Mouse (Mus musculus): ENCODE measurements around the gene Cfap61. TPM values are rescaled to one million over a fixed set of nuclear protein-coding genes. Genes with fewer than 3 reads are reported as not detected.

The Cfap61 gene
- total and polyA plus RNA-seq, 3 experiments = 0.13 TPM; not detected in 2

- Histone ChIP-seq H3K27me3 (ENCODE audit: control insufficient read depth in 1 of 2, insufficient read depth in 2 of 2, low read length in 2 of 2) (no peaks in the 10 kb centered on the region), H3K27ac (ENCODE audit: control insufficient read depth, low read depth, low read length) (no peak overlapping the region), H3K9me3 (replicated peaks; ENCODE audit: insufficient read depth, low read length) (no peaks in the 10 kb centered on the region), H3K79me2 (ENCODE audit: control insufficient read depth, insufficient read depth, low read length, poor library complexity) (no peaks in the 10 kb centered on the region), H3K36me3 (ENCODE audit: control insufficient read depth in 1 of 2, insufficient read depth in 2 of 2, low read length in 2 of 2) (no peaks in the 10 kb centered on the region), H3K4me1 (ENCODE audit: control insufficient read depth in 1 of 2, insufficient read depth in 2 of 2, low read length in 2 of 2) (no peaks in the 10 kb centered on the region), H3K9ac (ENCODE audit: control insufficient read depth, low read depth, low read length, poor library complexity, severe bottlenecking) (no peak overlapping the region), H3K4me3 (ENCODE audit: control insufficient read depth in 1 of 2, insufficient read depth in 1 of 2, low read depth in 2 of 2, low read length in 2 of 2) (no peak overlapping the region)
- DNase-seq (ENCODE audit: low read depth, low spot score) = no peak
- TF ChIP-seq USF1 (IDR thresholded peaks at IDR 0.05; ENCODE audit: low read depth, low read length) (no peak), HCFC1 (IDR thresholded peaks at IDR 0.05; ENCODE audit: low read depth, low read length) (no peak), TCF12 (IDR thresholded peaks at IDR 0.05; ENCODE audit: low read depth, low read length) (no peak), CTCF (IDR thresholded peaks at IDR 0.05 in 2 of 3, conservative IDR thresholded peaks at IDR 0.05 in 1 of 3; ENCODE audit: control insufficient read depth in 1 of 3, insufficient read depth in 1 of 3, low read depth in 2 of 3, low read length in 3 of 3, poor library complexity in 1 of 3, severe bottlenecking in 1 of 3) (no peak)
Observed at GRCm38 (mm10) chr2:146080282-146080681, 145.7 kb downstream of the Cfap61 start.

DNA sequence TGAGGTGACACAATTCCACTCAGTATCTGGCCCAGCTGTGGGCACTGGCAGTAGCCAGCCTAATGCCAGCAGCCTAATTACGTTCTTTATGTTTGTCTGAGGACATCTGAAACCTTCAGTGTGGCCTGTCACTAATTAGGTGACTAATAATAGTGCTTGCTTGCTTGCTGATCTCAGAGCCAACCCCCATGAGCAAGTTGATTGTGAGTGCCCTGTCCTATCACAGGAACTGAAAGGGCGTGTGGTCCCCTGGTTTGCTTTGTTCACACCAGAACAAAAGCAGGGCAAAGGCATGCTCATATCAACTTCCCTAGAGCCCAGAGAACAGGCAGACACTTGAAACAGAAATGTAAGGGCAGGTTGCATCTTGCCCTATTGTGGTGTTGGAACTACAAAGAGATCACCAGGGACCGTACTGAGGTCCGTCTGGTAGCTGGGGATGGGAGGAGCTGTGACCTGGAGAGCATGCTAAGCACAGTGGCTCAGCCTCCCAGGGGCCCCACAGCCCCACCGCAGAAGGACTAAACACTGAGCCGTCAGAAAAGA, 148.8 kb downstream of the Cfap61 start:
- Histone ChIP-seq H3K4me1 (ENCODE audit: control insufficient read depth in 1 of 2, insufficient read depth in 2 of 2, low read length in 2 of 2) (no peaks in the 10 kb centered on the region), H3K27ac (ENCODE audit: control insufficient read depth, low read depth, low read length) (no peak overlapping the region), H3K9ac (ENCODE audit: control insufficient read depth, low read depth, low read length, poor library complexity, severe bottlenecking) (no peak overlapping the region), H3K36me3 (ENCODE audit: control insufficient read depth in 1 of 2, insufficient read depth in 2 of 2, low read length in 2 of 2) (no peaks in the 10 kb centered on the region), H3K79me2 (ENCODE audit: control insufficient read depth, insufficient read depth, low read length, poor library complexity) (no peaks in the 10 kb centered on the region), H3K9me3 (replicated peaks; ENCODE audit: insufficient read depth, low read length) (no peaks in the 10 kb centered on the region), H3K4me3 (ENCODE audit: control insufficient read depth in 1 of 2, insufficient read depth in 1 of 2, low read depth in 2 of 2, low read length in 2 of 2) (no peak overlapping the region), H3K27me3 (ENCODE audit: control insufficient read depth in 1 of 2, insufficient read depth in 2 of 2, low read length in 2 of 2) (no peaks in the 10 kb centered on the region)
- TF ChIP-seq SIN3A (IDR thresholded peaks at IDR 0.05; ENCODE audit: low read length) = no peak
- TF ChIP-seq CHD1 (IDR thresholded peaks at IDR 0.05; ENCODE audit: low read depth, low read length) = no peak
- TF ChIP-seq POLR2A (IDR thresholded peaks at IDR 0.05; ENCODE audit: control insufficient read depth in 1 of 2, insufficient read depth in 1 of 2, low read depth in 1 of 2, low read length in 2 of 2, poor library complexity in 1 of 2) = no peak
- no peak for TF ChIP-seq NRF1 (IDR thresholded peaks at IDR 0.05; ENCODE audit: insufficient read depth, low read depth, low read length, poor library complexity, severe bottlenecking)
- TF ChIP-seq USF1 (IDR thresholded peaks at IDR 0.05; ENCODE audit: low read depth, low read length) = no peak
- no peak for TF ChIP-seq KAT2A (conservative IDR thresholded peaks at IDR 0.05; ENCODE audit: low read depth, low read length)
- TF ChIP-seq CTCF (IDR thresholded peaks at IDR 0.05 in 2 of 3, conservative IDR thresholded peaks at IDR 0.05 in 1 of 3; ENCODE audit: control insufficient read depth in 1 of 3, insufficient read depth in 1 of 3, low read depth in 2 of 3, low read length in 3 of 3, poor library complexity in 1 of 3, severe bottlenecking in 1 of 3) = no peak
- no peak for TF ChIP-seq JUND (IDR thresholded peaks at IDR 0.05; ENCODE audit: low read depth, low read length)
- no peak for TF ChIP-seq TBP (IDR thresholded peaks at IDR 0.05; ENCODE audit: low read depth, low read length)
- TF ChIP-seq UBTF (IDR thresholded peaks at IDR 0.05; ENCODE audit: borderline replicate concordance, insufficient read depth, low read depth, low read length) = no peak
- TF ChIP-seq ZMIZ1 (IDR thresholded peaks at IDR 0.05; ENCODE audit: low read depth, low read length) = no peak
- no peak for TF ChIP-seq ZKSCAN1 (IDR thresholded peaks at IDR 0.05; ENCODE audit: low read depth, low read length)
- no peak for TF ChIP-seq EP300 (IDR thresholded peaks at IDR 0.05; ENCODE audit: low read depth in 1 of 2, low read length in 2 of 2)
- no peak for TF ChIP-seq CHD2 (IDR thresholded peaks at IDR 0.05; ENCODE audit: low read length)
- TF ChIP-seq POLR2AphosphoS5 (IDR thresholded peaks at IDR 0.05; ENCODE audit: borderline replicate concordance, low read depth, low read length) = no peak
- DNase-seq (ENCODE audit: low read depth, low spot score) = no peak

Data from MEL (cell line).